Mouse (Mus musculus) embryonic fibroblast, embryonic 13.5 days (primary cell): ENCODE results near the gene Erich6. TPM values are rescaled to one million over a fixed set of nuclear protein-coding genes. Genes with fewer than 3 reads are reported as not detected.

Experiments used
- H3K27ac ChIP-seq: 2 replicates; pipeline ENCODE4 v1.5.1; 2012; ENCODE audit warnings: low read length, control low read depth, inconsistent platforms; ENCODE audit not compliant: insufficient read depth
- H3K4me1 ChIP-seq: 2 replicates; pipeline ENCODE4 v1.6.1; 2011; ENCODE audit warnings: low read length; ENCODE audit not compliant: control insufficient read depth, insufficient read depth
- H3K4me3 ChIP-seq: 2 replicates; pipeline ENCODE4 v1.5.1; 2011; ENCODE audit warnings: mild to moderate bottlenecking, control low read depth, low read length; ENCODE audit not compliant: insufficient read depth
- CTCF ChIP-seq: IDR thresholded peaks from 2 replicates; pipeline ENCODE4 v1.5.1; 2011; ENCODE audit warnings: mild to moderate bottlenecking, control low read depth, low read length, moderate library complexity, borderline replicate concordance; ENCODE audit not compliant: insufficient read depth
- POLR2A ChIP-seq: IDR thresholded peaks from 2 replicates; pipeline ENCODE4 v1.6.1; 2011; ENCODE audit warnings: low read depth, mild to moderate bottlenecking, control low read depth, low read length, moderate library complexity
- polyA plus RNA-seq: library from polyadenylated mRNA; stranded (reverse); fragments of >200 nt; gene quantifications from 2 replicates; pipeline ENCODE4 v1.2.4, GENCODE M21; 2011; ENCODE audit warnings: low read depth; ENCODE audit not compliant: missing spikeins, insufficient read length

The Erich6 gene
- polyA plus RNA-seq = 0.32 TPM in 1 of 2 replicates, not detected in the other

GRCm38 (mm10) chr3:58636406-58637295 is at the start of gene Erich6:
Gene Erich6, minus strand, starts transcription at chr3:58637207.
- TF ChIP-seq POLR2A (peak; percentile 33; the same call in 1 of the 2 replicates), CTCF (no peak)
- Histone ChIP-seq H3K4me3 (peak within 1 kb of the TSS; percentile 42), H3K4me1 (no peaks in the 10 kb centered on the region), H3K27ac (no peak within 1 kb of the TSS)

DNA sequence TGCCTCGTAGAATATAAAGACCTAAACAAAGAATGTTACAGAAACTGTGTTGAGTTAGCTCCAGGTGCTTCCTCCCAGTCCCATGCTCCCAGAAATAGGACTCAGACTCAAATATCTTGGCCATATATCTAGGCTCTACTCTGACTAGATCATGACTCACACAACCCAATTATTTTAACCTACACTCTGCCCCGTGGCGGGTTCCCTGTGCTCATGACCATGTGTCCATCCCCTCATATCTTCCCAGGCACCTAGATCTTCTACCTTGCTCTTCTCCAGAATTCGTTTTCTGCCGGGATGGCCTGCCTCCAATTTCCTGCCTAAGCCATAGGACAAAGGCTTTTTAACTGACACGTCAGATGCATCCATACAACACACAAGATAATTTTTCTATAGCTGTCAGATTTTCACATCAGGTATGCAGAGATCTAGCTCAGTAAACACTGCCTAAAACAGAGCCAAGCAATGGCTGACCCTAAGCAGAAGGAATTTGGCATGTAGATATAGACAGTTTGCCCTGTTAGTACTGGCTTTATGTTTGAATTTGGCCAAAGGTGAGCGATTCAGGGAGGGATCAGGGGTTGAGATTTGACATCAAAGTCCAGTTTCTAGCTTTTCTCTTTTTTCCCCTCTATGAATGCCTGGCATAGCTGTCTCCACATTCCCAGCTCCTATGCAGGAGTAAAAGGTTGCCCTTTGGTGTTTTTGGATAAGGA is 49.4 kb upstream of the Erich6 start:
- H3K27ac ChIP-seq = no peak overlapping the region
- TF ChIP-seq CTCF (no peak), POLR2A (no peak)
- H3K4me1 ChIP-seq = peaks cover 6% of the 10 kb centered on the region; the same call in 1 of the 2 replicates
- no peak overlapping the region for H3K4me3 ChIP-seq

- H3K4me3 ChIP-seq = no peak overlapping the region
- H3K27ac ChIP-seq = no peak overlapping the region
- TF ChIP-seq POLR2A = no peak
- no peak for TF ChIP-seq CTCF
- peaks cover 6% of the 10 kb centered on the region for H3K4me1 ChIP-seq
Measured at GRCm38 (mm10) chr3:58685396-58685795, 48.4 kb upstream of the Erich6 start.

- TF ChIP-seq POLR2A (no peak), CTCF (no peak)
Measured at GRCm38 (mm10) chr3:58683346-58683745, 46.3 kb upstream of the Erich6 start.

GRCm38 (mm10) chr3:58682336-58682735 is 45.3 kb upstream of the Erich6 start:
- Histone ChIP-seq H3K4me3 (no peak overlapping the region), H3K4me1 (peaks cover 13% of the 10 kb centered on the region), H3K27ac (no peak overlapping the region)
- TF ChIP-seq POLR2A (no peak), CTCF (no peak)

More at GRCm38 (mm10) chr3:58683346-58683745, 46.3 kb upstream of the Erich6 start:
- Histone ChIP-seq H3K27ac (no peak overlapping the region), H3K4me3 (no peak overlapping the region), H3K4me1 (peaks cover 13% of the 10 kb centered on the region)

DNA sequence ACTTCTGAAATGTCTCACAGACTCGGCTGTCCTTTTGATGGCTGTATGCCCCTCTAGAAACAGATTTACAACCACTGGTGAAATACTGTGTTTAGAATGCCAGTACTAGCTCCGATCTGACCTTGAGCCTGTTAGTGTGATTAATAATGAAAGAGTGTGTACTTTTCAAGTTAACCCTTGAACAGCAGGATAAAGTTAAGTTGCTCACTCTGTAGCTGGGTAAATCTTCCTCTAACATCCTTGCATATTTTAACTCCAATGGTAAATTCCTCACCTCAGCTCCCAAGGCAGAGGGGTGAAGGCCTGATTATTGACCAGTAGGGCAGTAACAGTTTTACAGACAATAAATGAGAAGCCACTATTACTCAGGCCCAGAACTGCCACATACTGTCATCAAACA is 44.8 kb upstream of the Erich6 start:
- no peak overlapping the region for H3K27ac ChIP-seq
- TF ChIP-seq POLR2A = no peak
- no peak for TF ChIP-seq CTCF
- peaks cover 13% of the 10 kb centered on the region for H3K4me1 ChIP-seq
- H3K4me3 ChIP-seq = no peak overlapping the region

- Histone ChIP-seq H3K4me3 (no peak overlapping the region), H3K4me1 (peaks cover 8% of the 10 kb centered on the region), H3K27ac (no peak overlapping the region)
- TF ChIP-seq POLR2A = no peak
- no peak for TF ChIP-seq CTCF
Measured at GRCm38 (mm10) chr3:58680943-58681637, 44.1 kb upstream of the Erich6 start.

GRCm38 (mm10) chr3:58679996-58680395 is 43.0 kb upstream of the Erich6 start:
- Histone ChIP-seq H3K27ac (no peak overlapping the region), H3K4me3 (no peak overlapping the region), H3K4me1 (peaks cover 6% of the 10 kb centered on the region)
- no peak for TF ChIP-seq CTCF
- no peak for TF ChIP-seq POLR2A

- TF ChIP-seq CTCF = no peak
- Histone ChIP-seq H3K27ac (no peak overlapping the region), H3K4me3 (no peak overlapping the region), H3K4me1 (peaks cover 6% of the 10 kb centered on the region)
Measured at GRCm38 (mm10) chr3:58678905-58679304, 41.9 kb upstream of the Erich6 start.
